Mouse (Mus musculus): Measurements from ENCODE around the gene Ncapd2. TPM values are rescaled to one million over a fixed set of nuclear protein-coding genes. Genes with fewer than 3 reads are reported as not detected.

Ncapd2 gene
- total RNA-seq, 2 experiments from 2014 or later = 262 to 384 TPM

DNA sequence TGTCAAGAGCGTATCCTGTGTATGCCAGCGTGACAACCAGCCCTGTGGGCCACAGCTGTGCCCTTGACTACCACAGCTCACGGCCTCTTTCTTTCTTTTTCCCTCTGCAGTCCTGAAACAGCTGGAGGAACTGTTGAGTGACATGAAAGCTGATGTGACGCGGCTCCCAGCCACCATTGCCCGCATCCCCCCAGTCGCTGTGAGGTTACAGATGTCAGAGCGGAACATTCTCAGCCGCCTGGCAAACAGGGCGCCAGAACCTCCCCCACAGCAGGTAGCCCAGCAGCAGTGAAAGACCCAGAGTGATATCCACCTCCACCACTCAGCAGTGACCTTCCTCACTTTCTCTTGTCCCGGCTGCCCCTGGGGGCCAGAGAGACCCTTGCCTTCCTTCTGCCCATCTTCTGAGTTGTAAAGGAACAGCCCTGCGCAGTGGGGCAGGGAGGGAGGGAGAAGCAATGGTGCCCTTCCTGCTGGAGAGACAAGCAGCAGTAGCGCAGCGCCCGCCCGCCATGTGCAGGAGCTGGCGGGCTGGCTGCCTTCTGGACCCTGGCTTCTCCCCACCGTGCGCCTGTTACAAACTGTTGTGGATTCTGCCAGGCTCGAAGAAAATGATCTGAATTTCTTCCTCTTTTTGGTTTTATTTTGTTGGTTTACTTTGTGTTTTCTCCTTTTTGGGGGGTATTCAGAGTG, 61.6 kb downstream of the Ncapd2 start:
- ATAC-seq (replicated peaks; ENCODE audit: low FRiP score, low TSS enrichment, poor library complexity, severe bottlenecking) = no peak

DNA sequence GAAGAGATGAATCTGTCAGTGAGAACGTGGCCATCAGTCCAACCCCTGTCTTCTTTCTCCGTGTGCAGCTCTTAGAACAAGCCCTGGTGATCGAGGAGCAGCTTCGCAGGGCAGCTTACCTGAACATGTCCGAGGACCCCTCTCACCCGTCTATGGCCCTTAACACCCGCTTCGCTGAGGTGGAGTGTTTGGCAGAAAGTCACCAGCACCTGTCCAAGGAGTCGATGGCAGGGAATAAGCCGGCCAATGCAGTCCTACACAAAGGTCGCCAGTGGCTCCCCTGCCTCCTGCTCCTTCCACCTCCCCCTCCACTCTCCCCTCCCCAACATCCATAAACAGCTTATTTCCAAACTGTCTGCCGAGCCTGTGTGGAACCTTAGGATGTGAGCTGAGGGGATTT, 62.8 kb downstream of the Ncapd2 start:
- ATAC-seq (replicated peaks; ENCODE audit: low FRiP score, low TSS enrichment, poor library complexity, severe bottlenecking) = no peak

DNA sequence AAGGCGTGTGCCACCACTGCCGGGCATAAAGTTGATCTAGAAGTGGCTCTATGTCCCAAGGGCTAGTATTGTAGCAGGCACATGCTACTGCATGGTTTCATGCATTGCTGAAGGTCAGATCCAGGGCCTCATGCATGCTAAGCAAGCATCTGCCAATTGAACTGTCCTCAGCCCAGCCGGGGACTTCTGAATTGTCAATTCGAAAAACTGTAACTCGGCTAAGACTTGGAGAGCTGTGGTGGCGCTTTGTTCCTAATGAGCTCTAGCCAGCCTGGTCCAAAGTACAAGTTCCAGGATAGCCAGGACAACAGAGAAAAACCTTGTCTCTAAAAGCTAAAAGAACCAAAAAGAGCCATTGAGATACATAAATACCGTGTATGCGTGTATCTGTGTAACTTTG, 72.1 kb downstream of the Ncapd2 start:
- ATAC-seq (replicated peaks; ENCODE audit: low FRiP score, low TSS enrichment, poor library complexity, severe bottlenecking) = no peak

Other genes starting within 250 kb of the Ncapd2 start
- gene Cops7a, start 226.2 kb downstream of the Ncapd2 start, total RNA-seq (2014; fragmentation: Nextera tagmentation) = 71.0 and 117 TPM in 2 replicates
- 46.8 and 57.5 TPM in 2 replicates for gene Cops7a, start 226.2 kb downstream of the Ncapd2 start, total RNA-seq (2017)
- not detected in 2 replicates for gene Pianp, start 195.0 kb downstream of the Ncapd2 start, total RNA-seq (2014; fragmentation: Nextera tagmentation)
- not detected in 2 replicates for gene Pianp, start 195.0 kb downstream of the Ncapd2 start, total RNA-seq (2017)
- gene Zfp384, start 182.6 kb downstream of the Ncapd2 start, total RNA-seq (2014; fragmentation: Nextera tagmentation) = 67.0 and 86.8 TPM in 2 replicates
- 18.5 and 18.6 TPM in 2 replicates for gene Zfp384, start 182.6 kb downstream of the Ncapd2 start, total RNA-seq (2017)
- gene Ing4, start 151.9 kb downstream of the Ncapd2 start, total RNA-seq (2014; fragmentation: Nextera tagmentation) = 23.6 and 45.9 TPM in 2 replicates
- 43.0 and 51.1 TPM in 2 replicates for gene Ing4, start 151.9 kb downstream of the Ncapd2 start, total RNA-seq (2017)
- 8.6 and 16.5 TPM in 2 replicates for gene Acrbp, start 142.0 kb downstream of the Ncapd2 start, total RNA-seq (2014; fragmentation: Nextera tagmentation)
- 0.95 and 8.6 TPM in 2 replicates for gene Acrbp, start 142.0 kb downstream of the Ncapd2 start, total RNA-seq (2017)
- gene Lpar5, start 123.8 kb downstream of the Ncapd2 start, total RNA-seq (2014; fragmentation: Nextera tagmentation) = not detected in 2 replicates
- 4.3 TPM in 1 of 2 replicates, not detected in the other for gene Lpar5, start 123.8 kb downstream of the Ncapd2 start, total RNA-seq (2017)
- 153 and 188 TPM in 2 replicates for gene Chd4, start 95.7 kb downstream of the Ncapd2 start, total RNA-seq (2014; fragmentation: Nextera tagmentation)
- 438 and 492 TPM in 2 replicates for gene Chd4, start 95.7 kb downstream of the Ncapd2 start, total RNA-seq (2017)
- gene Nop2, start 59.8 kb downstream of the Ncapd2 start, total RNA-seq (2014; fragmentation: Nextera tagmentation) = 92.2 and 114 TPM in 2 replicates
- gene Nop2, start 59.8 kb downstream of the Ncapd2 start, total RNA-seq (2017) = 108 and 125 TPM in 2 replicates
- 18.3 and 22.7 TPM in 2 replicates for gene Iffo1, start 46.5 kb downstream of the Ncapd2 start, total RNA-seq (2014; fragmentation: Nextera tagmentation)
- 10.3 and 12.8 TPM in 2 replicates for gene Iffo1, start 46.5 kb downstream of the Ncapd2 start, total RNA-seq (2017)
- gene Gapdh, start 25.2 kb downstream of the Ncapd2 start, total RNA-seq (2014; fragmentation: Nextera tagmentation) = 900 and 1,346 TPM in 2 replicates
- 535 and 806 TPM in 2 replicates for gene Gapdh, start 25.2 kb downstream of the Ncapd2 start, total RNA-seq (2017)
- 163 and 194 TPM in 2 replicates for gene Mrpl51, start 100 bp upstream of the Ncapd2 start, total RNA-seq (2014; fragmentation: Nextera tagmentation)
- 120 and 151 TPM in 2 replicates for gene Mrpl51, start 100 bp upstream of the Ncapd2 start, total RNA-seq (2017)
- 14.9 and 25.5 TPM in 2 replicates for gene Vamp1, start 23.9 kb upstream of the Ncapd2 start, total RNA-seq (2014; fragmentation: Nextera tagmentation)
- 2.3 and 4.9 TPM in 2 replicates for gene Vamp1, start 23.9 kb upstream of the Ncapd2 start, total RNA-seq (2017)
- 2.0 and 3.6 TPM in 2 replicates for gene Tapbpl, start 40.2 kb upstream of the Ncapd2 start, total RNA-seq (2014; fragmentation: Nextera tagmentation)
- gene Tapbpl, start 40.2 kb upstream of the Ncapd2 start, total RNA-seq (2017) = 4.8 and 8.6 TPM in 2 replicates
- 8.0 and 9.4 TPM in 2 replicates for gene Cd27, start 45.3 kb upstream of the Ncapd2 start, total RNA-seq (2014; fragmentation: Nextera tagmentation)
- gene Cd27, start 45.3 kb upstream of the Ncapd2 start, total RNA-seq (2017) = 6.6 and 14.3 TPM in 2 replicates
- not detected in 2 replicates for gene Tuba3a, start 94.3 kb upstream of the Ncapd2 start, total RNA-seq (2014; fragmentation: Nextera tagmentation)
- gene Tuba3a, start 94.3 kb upstream of the Ncapd2 start, total RNA-seq (2017) = not detected in 2 replicates
- 5.2 and 8.8 TPM in 2 replicates for gene Ltbr, start 122.2 kb upstream of the Ncapd2 start, total RNA-seq (2014; fragmentation: Nextera tagmentation)
- gene Ltbr, start 122.2 kb upstream of the Ncapd2 start, total RNA-seq (2017) = 6.0 and 7.8 TPM in 2 replicates
- gene Scnn1a, start 129.0 kb upstream of the Ncapd2 start, total RNA-seq (2014; fragmentation: Nextera tagmentation) = 1.4 TPM in 1 of 2 replicates, not detected in the other
- gene Scnn1a, start 129.0 kb upstream of the Ncapd2 start, total RNA-seq (2017) = not detected in 2 replicates
- 8.6 and 9.5 TPM in 2 replicates for gene Tnfrsf1a, start 157.7 kb upstream of the Ncapd2 start, total RNA-seq (2014; fragmentation: Nextera tagmentation)
- gene Tnfrsf1a, start 157.7 kb upstream of the Ncapd2 start, total RNA-seq (2017) = 4.7 and 6.3 TPM in 2 replicates
- gene Plekhg6, start 189.1 kb upstream of the Ncapd2 start, total RNA-seq (2014; fragmentation: Nextera tagmentation) = not detected in 2 replicates
- not detected in 2 replicates for gene Plekhg6, start 189.1 kb upstream of the Ncapd2 start, total RNA-seq (2017)

Measured in megakaryocyte-erythroid progenitor cell, adult 5-6 weeks (primary cell).